Mouse (Mus musculus) forebrain, embryonic 13.5 days (tissue): ENCODE measurements around the gene Aspg. TPM values are rescaled to one million over a fixed set of nuclear protein-coding genes. Genes with fewer than 3 reads are reported as not detected.

ENCODE experiments used
- ATAC-seq: fragments of 200-750 bp; cut with Nextera tagmentation; 2 replicates; pipeline ENCODE4 v1.8.0; 2017
- H3K27ac ChIP-seq: fragments of 300-500 bp; sonication (generic); 2 replicates; pipeline ENCODE4 v1.5.1; 2015; ENCODE audit warnings: inconsistent platforms, mild to moderate bottlenecking, moderate library complexity
- H3K27me3 ChIP-seq: fragments of 300-500 bp; sonication (generic); 2 replicates; pipeline ENCODE4 v1.6.1; 2015; ENCODE audit warnings: mild to moderate bottlenecking, inconsistent platforms
- H3K36me3 ChIP-seq: fragments of 300-500 bp; sonication (generic); 2 replicates; pipeline ENCODE4 v1.6.1; 2015; ENCODE audit warnings: mild to moderate bottlenecking, inconsistent platforms; ENCODE audit not compliant: poor library complexity, severe bottlenecking
- H3K4me1 ChIP-seq: fragments of 300-500 bp; sonication (generic); 2 replicates; pipeline ENCODE4 v1.6.1; 2015; ENCODE audit warnings: inconsistent platforms
- H3K4me2 ChIP-seq: fragments of 300-500 bp; sonication (generic); 2 replicates; pipeline ENCODE4 v1.6.1; 2015; ENCODE audit warnings: inconsistent platforms, mild to moderate bottlenecking, moderate library complexity
- H3K4me3 ChIP-seq: fragments of 300-500 bp; sonication (generic); 2 replicates; pipeline ENCODE4 v1.5.1; 2015; ENCODE audit warnings: mild to moderate bottlenecking, inconsistent platforms
- H3K9ac ChIP-seq: fragments of 300-500 bp; sonication (generic); 2 replicates; pipeline ENCODE4 v1.6.1; 2015; ENCODE audit warnings: mild to moderate bottlenecking, inconsistent platforms
- H3K9me3 ChIP-seq: fragments of 300-500 bp; sonication (generic); replicated peaks from 2 replicates; pipeline ENCODE4 v1.6.1; 2016; ENCODE audit warnings: inconsistent platforms
- WGBS: fragments of 180-500 bp; shearing (Covaris S2); methylation state at CpG from one replicate; pipeline ENCODE4 v1.1.7; 2015; 5-methylcytosine and 5-hydroxymethylcytosine counted together
- polyA plus RNA-seq: library from polyadenylated mRNA; unstranded; fragments of >200 nt; fragmentation: Nextera tagmentation; extraction: Ambion mirVana; gene quantifications from 2 replicates; pipeline ENCODE4 v1.2.1, GENCODE M21; 2015

The Aspg gene
- polyA plus RNA-seq, 1 experiment from 2014 or later: 0.15 TPM

GRCm38 (mm10) chr12:112143833-112144201, 37.3 kb downstream of the Aspg start:
- peak overlapping the region; percentile 51 for H3K27ac ChIP-seq
- H3K27me3 ChIP-seq: peaks cover 37% of the 10 kb centered on the region

GRCm38 (mm10) chr12:112144377-112145115, 38.1 kb downstream of the Aspg start:
- WGBS: 1% methylated on average over 46 of the region's 46 CpGs
- peak overlapping the region; percentile 74 for H3K4me3 ChIP-seq
- 0 out of 2 replicates have a peak, but pooled peaks cover 3% of the 10 kb centered on the region for H3K36me3 ChIP-seq
- H3K9ac ChIP-seq: peak overlapping the region; percentile 80
- no peak for ATAC-seq
- H3K4me2 ChIP-seq: peak overlapping the region; percentile 95
- H3K27ac ChIP-seq: peak overlapping the region; percentile 51
- H3K9me3 ChIP-seq: no peaks in the 10 kb centered on the region
- H3K4me1 ChIP-seq: peaks cover 72% of the 10 kb centered on the region
- H3K27me3 ChIP-seq: peaks cover 37% of the 10 kb centered on the region

More at GRCm38 (mm10) chr12:112143833-112144201, 37.3 kb downstream of the Aspg start:
- Histone ChIP-seq H3K4me2 (peak overlapping the region; percentile 95), H3K36me3 (no peaks in the 10 kb centered on the region), H3K9ac (peak overlapping the region; percentile 80), H3K9me3 (no peaks in the 10 kb centered on the region), H3K4me1 (peaks cover 64% of the 10 kb centered on the region), H3K4me3 (peak overlapping the region; percentile 74)
- ATAC-seq: no peak
- under 1% methylated on average over 27 of the region's 52 CpGs for WGBS

GRCm38 (mm10) chr12:112145211-112145874, 38.9 kb downstream of the Aspg start:
- Histone ChIP-seq H3K9ac (peak overlapping the region; percentile 87), H3K27ac (peak overlapping the region; percentile 85), H3K9me3 (no peaks in the 10 kb centered on the region), H3K4me1 (peaks cover 80% of the 10 kb centered on the region), H3K4me3 (peak overlapping the region; percentile 74), H3K4me2 (peak overlapping the region; percentile 95), H3K27me3 (peaks cover 37% of the 10 kb centered on the region), H3K36me3 (peaks cover 8% of the 10 kb centered on the region; the same call in 1 of the 2 replicates)
- peak; percentile 54 for ATAC-seq
- WGBS: under 1% methylated on average over 37 of the region's 37 CpGs

GRCm38 (mm10) chr12:112145875-112146651, 39.6 kb downstream of the Aspg start, which contains the start of gene Kif26a:
Kif26a (plus strand) TSS chr12:112146208.
- peaks cover 84% of the 10 kb centered on the region for H3K4me1 ChIP-seq
- H3K27ac ChIP-seq: peak within 1 kb of the TSS; percentile 85
- no peaks in the 10 kb centered on the region for H3K9me3 ChIP-seq
- peak within 1 kb of the TSS; percentile 87 for H3K9ac ChIP-seq
- H3K36me3 ChIP-seq: peaks cover 10% of the 10 kb centered on the region
- under 1% methylated on average over 57 of the region's 68 CpGs for WGBS
- peak within 1 kb of the TSS; percentile 74 for H3K4me3 ChIP-seq
- ATAC-seq: peak; percentile 79
- H3K27me3 ChIP-seq: peaks cover 31% of the 10 kb centered on the region
- peak within 1 kb of the TSS; percentile 95 for H3K4me2 ChIP-seq

- Histone ChIP-seq H3K4me1 (peaks cover 94% of the 10 kb centered on the region), H3K4me2 (peak overlapping the region; percentile 95), H3K9me3 (no peaks in the 10 kb centered on the region), H3K9ac (peak overlapping the region; percentile 87), H3K27ac (peak overlapping the region; percentile 85), H3K36me3 (peaks cover 19% of the 10 kb centered on the region), H3K4me3 (peak overlapping the region; percentile 74), H3K27me3 (peaks cover 18% of the 10 kb centered on the region)
- ATAC-seq: no peak
- WGBS: 16% methylated on average over 5 of the region's 5 CpGs
Observed at GRCm38 (mm10) chr12:112147365-112147764, 40.9 kb downstream of the Aspg start.

GRCm38 (mm10) chr12:112150011-112150410, 43.5 kb downstream of the Aspg start:
- Histone ChIP-seq H3K9ac (peak overlapping the region; percentile 23), H3K27ac (peak overlapping the region; percentile 42), H3K4me2 (peak overlapping the region; percentile 95), H3K27me3 (no peaks in the 10 kb centered on the region), H3K4me1 (peaks cover 98% of the 10 kb centered on the region), H3K9me3 (no peaks in the 10 kb centered on the region), H3K4me3 (peak overlapping the region; percentile 5), H3K36me3 (peaks cover 26% of the 10 kb centered on the region)
- WGBS: 57% methylated on average over 7 of the region's 7 CpGs
- no peak for ATAC-seq

GRCm38 (mm10) chr12:112151244-112151979, 44.9 kb downstream of the Aspg start:
- H3K9me3 ChIP-seq: no peaks in the 10 kb centered on the region
- peaks cover 28% of the 10 kb centered on the region for H3K36me3 ChIP-seq
- WGBS: 49% methylated on average over 12 of the region's 12 CpGs
- peak overlapping the region; percentile 95 for H3K4me2 ChIP-seq
- peak overlapping the region; percentile 36 for H3K9ac ChIP-seq
- peaks cover 99% of the 10 kb centered on the region for H3K4me1 ChIP-seq
- no peaks in the 10 kb centered on the region for H3K27me3 ChIP-seq
- ATAC-seq: no peak
- no peak overlapping the region for H3K4me3 ChIP-seq
- 0 out of 2 replicates have a peak overlapping the region, but pooled peaks have one; percentile 27 for H3K27ac ChIP-seq

- Histone ChIP-seq H3K27ac (no peak overlapping the region), H3K9ac (0 out of 2 replicates have a peak overlapping the region, but pooled peaks have one; percentile 36), H3K4me2 (no peak overlapping the region), H3K4me3 (no peak overlapping the region), H3K4me1 (peaks cover 99% of the 10 kb centered on the region), H3K9me3 (no peaks in the 10 kb centered on the region), H3K36me3 (peaks cover 31% of the 10 kb centered on the region), H3K27me3 (no peaks in the 10 kb centered on the region)
- ATAC-seq: no peak
- 57% methylated on average over 6 of the region's 6 CpGs for WGBS
Observed at GRCm38 (mm10) chr12:112151980-112152362, 45.5 kb downstream of the Aspg start.

GRCm38 (mm10) chr12:112153597-112153996, 47.1 kb downstream of the Aspg start:
- 78% methylated on average over 12 of the region's 12 CpGs for WGBS
- peaks cover 48% of the 10 kb centered on the region for H3K36me3 ChIP-seq
- peak overlapping the region; percentile 5; the same call in 1 of the 2 replicates for H3K9ac ChIP-seq
- H3K27me3 ChIP-seq: no peaks in the 10 kb centered on the region
- H3K9me3 ChIP-seq: no peaks in the 10 kb centered on the region
- no peak overlapping the region for H3K4me3 ChIP-seq
- no peak for ATAC-seq
- H3K4me2 ChIP-seq: no peak overlapping the region
- H3K27ac ChIP-seq: no peak overlapping the region
- peaks cover 91% of the 10 kb centered on the region for H3K4me1 ChIP-seq

- Histone ChIP-seq H3K9ac (peak overlapping the region; percentile 1; the same call in 1 of the 2 replicates), H3K27me3 (no peaks in the 10 kb centered on the region), H3K9me3 (no peaks in the 10 kb centered on the region), H3K4me1 (peaks cover 87% of the 10 kb centered on the region), H3K27ac (peak overlapping the region; percentile 77; the same call in 1 of the 2 replicates), H3K4me2 (peak overlapping the region; percentile 28), H3K4me3 (no peak overlapping the region), H3K36me3 (peaks cover 54% of the 10 kb centered on the region)
- no peak for ATAC-seq
- WGBS: 44% methylated on average over 5 of the region's 5 CpGs
Observed at GRCm38 (mm10) chr12:112154476-112154875, 48.0 kb downstream of the Aspg start.
